Mouse (Mus musculus) retina, embryonic 14.5 days (tissue): ENCODE data around the gene Galntl5.
"Not testable (repeated sequence)": the region's sequence is repeated elsewhere in the genome, so short reads cannot be mapped to it uniquely, and the experiment has no call there.

ENCODE experiments used
- DNase-seq: peaks from one replicate; pipeline ENCODE4 v3.0.0-alpha.2; 2015; ENCODE audit warnings: low spot score

The Galntl5 gene

GRCm38 (mm10) chr5:25181004-25181531 is at the start of gene Galntl5:
Galntl5 (plus strand) TSS chr5:25181460.
- no peak for DNase-seq

DNA sequence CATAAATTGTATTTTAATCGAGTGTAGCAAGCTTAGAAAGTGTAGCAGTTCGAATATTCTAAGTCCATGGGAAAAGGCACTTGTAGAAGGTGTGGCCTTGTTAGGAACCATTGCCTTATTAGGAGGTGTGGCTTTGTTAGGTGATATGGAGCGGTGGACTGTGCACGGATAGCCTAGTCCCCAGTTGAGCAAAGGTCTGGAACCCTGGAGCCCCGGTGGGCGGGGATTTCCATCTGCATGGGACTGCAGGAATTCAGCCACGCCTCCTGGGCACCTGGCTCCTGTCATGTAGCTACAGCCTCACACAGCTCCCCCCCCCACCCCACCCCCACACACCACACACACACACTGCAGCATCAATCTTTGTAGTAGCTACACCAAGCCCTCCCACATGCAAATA is 34.6 kb upstream of the Galntl5 start:
- no peak for DNase-seq

GRCm38 (mm10) chr5:25149331-25149965 is 31.8 kb upstream of the Galntl5 start:
- DNase-seq, result no peak

- no peak for DNase-seq
Measured at GRCm38 (mm10) chr5:25153491-25153890, 27.8 kb upstream of the Galntl5 start.

DNA sequence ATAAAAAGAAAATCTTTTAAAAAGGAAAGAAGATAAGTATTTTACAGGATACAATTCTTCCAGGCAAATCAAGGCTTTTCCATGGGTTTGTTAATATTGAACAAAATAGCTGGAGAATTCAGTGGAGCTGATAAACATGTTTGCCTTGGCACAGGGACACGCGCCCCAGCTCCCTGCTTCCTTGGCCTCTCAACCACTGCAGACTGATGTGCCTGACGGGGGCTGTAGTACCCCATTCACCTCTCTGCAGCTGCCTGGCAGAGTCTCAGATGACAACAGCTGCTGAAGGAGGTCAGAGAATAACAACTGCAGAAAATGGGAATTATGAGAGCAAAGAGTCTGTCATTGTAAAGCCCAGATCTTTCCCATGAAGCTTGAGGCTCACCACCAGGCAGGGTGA is 27.3 kb upstream of the Galntl5 start:
- DNase-seq, result no peak

DNA sequence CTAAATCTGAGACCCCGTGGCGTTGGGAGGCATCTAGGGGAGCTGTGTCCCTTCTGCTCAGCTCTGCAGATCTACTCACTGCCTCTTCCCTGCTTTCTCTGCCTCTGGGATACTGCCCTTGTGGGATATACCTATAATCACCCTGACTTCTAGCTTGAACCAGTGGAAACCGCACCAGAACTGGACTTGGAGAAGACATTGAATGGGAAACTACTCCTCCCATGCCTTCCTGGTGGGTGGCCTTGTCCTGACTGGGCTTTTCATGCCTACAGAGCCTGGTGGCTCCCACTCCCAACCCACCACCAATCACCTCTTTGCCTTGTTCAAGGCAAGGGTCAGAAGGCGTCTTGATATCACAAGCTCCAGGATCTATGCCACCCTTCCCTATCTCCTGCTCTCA is 26.4 kb upstream of the Galntl5 start:
- no peak for DNase-seq

DNA sequence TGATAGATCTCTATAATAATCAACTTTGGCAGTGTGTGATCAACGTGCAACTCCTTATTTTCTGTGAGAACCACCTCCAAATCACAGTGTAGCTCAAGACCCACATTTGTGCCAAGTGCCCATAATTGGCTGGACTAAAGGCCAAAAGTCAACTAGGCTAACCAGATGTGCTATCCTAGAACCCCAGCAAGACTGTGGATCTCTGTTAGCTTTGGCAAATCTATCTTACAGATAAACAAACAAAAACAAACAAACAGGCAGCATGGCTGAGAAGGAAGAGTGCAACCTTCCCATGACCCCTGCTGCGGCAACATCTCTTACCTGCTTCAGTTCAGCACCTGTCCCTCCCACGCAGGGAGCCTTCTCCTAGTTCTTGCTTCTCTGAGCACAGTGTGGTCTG is 25.9 kb upstream of the Galntl5 start:
- DNase-seq, result no peak

GRCm38 (mm10) chr5:25157136-25157535 is 24.1 kb upstream of the Galntl5 start:
- DNase-seq, result no peak

GRCm38 (mm10) chr5:25160515-25160914 is 20.7 kb upstream of the Galntl5 start:
- DNase-seq, result peak; percentile 8

GRCm38 (mm10) chr5:25162981-25163380 is 18.3 kb upstream of the Galntl5 start:
- no peak for DNase-seq

DNA sequence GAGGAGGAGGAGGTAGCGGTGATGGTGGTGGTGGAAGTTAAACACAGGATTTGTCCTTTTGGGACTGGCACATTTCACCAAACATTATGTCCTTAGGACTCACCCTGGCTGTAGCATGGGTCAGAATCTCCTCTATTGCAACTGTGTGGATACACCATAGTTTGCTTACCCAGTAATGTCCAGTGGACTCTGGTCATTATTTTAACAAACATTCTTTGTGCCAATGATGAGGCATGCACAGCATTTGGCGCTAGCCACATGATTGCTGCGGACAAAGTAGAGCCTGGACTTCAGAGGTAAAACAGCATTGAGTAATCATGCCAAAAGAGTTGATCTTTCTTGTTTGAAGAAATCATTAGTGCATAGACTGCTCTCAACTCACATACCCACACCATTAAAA is 17.3 kb upstream of the Galntl5 start:
- DNase-seq, result no peak

- DNase-seq, result no peak
Measured at GRCm38 (mm10) chr5:25164341-25164740, 16.9 kb upstream of the Galntl5 start.

DNA sequence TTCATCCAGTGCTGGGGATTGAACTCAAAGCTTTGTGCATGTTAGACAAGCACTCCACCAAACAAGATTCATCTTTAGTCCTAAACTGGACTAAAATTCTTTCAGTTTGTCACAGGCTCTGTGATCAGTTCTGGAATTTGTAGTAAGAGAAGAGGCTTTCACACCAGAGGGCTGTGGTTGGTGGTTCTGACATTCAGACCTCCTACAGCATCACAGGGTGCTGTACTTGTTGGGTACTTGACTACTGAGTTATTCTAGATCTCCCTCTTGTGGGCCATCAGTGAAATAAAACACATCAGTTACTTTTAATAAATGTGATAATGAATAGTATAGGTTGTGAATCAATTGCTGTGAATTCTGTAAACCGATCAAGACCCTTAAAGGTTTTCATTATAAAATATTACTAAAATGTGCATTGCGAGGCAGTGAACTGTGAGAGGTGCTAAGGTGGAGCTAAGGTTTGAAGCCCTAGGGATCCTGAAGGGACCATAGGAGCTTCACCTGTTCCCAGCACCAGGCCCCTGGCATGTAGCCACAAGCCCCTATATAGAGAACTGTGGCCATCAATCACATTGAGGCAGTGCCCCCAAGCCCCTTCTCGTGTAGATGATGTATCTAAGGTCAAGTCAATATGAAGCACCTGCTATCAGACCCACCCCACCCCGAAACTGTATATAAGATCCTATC is 16.0 kb upstream of the Galntl5 start:
- no peak for DNase-seq

DNA sequence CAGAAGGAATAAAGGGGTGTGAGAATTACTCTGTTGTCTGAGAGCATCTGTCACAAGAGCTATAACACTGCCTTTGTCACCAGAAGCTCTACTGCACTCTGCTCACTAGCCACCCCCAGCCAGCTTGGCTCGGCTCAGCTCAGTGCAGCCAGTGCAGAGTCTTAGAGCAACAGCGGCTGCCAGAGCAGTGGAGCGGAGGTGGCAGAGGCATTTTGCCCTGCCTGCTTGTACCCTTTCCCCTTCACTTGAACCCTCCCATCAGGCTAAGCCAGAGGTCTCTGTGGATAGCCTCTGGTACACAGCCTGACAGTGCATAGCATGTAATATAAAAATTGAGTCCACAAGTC is 15.5 kb upstream of the Galntl5 start:
- DNase-seq, result no peak

GRCm38 (mm10) chr5:25166665-25167064 is 14.6 kb upstream of the Galntl5 start:
- DNase-seq, result no peak

DNA sequence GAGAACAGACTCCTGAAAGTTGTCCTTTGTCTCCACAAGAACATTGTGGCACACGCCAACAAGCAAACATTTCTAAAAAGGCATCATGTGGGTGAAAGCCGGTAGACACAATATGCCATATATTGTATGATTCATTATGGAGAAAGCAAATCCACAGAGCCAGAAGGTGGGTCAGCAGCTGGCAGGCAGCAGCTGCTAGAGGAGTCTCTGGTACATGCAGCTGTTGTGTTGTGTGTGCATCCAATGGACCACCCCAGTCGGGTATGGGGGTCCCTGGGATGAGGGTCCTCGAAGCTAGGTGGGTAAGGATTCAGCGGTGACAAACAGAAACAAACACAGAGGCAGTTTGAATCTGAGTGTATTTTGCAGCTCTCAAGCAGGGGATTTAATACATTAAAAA is 3.3 kb upstream of the Galntl5 start:
- DNase-seq, result not testable (repeated sequence)

DNA sequence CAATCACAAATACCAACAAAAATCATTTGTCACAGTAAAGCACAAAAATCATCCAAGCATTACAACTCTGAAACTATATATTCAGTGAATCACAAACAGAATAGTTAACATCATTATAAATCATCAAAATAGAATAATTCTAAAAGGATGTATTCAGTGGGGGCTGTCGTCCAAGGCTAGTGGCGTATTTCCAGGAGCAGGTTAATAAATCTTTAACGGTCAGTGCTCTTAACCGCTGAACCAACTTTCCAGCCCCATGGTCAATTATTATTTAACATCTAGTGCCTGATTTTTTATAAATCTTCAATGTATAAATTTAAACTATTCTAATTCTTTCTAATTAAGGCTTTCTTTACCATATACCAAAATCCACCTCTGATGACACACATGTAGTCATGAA is 2.7 kb upstream of the Galntl5 start:
- DNase-seq, result not testable (repeated sequence)

DNA sequence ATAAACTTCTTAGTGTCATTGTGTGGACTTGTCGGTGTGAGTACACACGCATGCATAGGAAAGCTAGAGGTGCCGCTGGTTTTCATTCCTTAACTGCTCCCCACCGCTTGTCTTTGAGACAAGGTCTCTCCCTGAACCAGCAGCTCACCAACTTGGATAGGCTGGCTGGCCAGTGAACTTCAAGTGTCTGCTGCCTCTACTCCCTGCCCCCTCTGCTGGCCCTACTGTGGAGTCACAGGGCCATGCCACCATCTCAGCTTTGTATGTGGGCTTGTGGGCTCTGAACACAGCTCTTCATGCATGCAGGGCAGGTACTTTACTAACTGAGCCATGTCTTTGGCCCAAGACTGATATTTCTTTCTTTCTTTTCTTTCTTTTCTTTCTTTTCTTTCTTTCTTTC is 2.0 kb upstream of the Galntl5 start:
- DNase-seq, result peak; percentile 13

- DNase-seq, result no peak
Measured at GRCm38 (mm10) chr5:25179936-25180488, 1.2 kb upstream of the Galntl5 start.

DNA sequence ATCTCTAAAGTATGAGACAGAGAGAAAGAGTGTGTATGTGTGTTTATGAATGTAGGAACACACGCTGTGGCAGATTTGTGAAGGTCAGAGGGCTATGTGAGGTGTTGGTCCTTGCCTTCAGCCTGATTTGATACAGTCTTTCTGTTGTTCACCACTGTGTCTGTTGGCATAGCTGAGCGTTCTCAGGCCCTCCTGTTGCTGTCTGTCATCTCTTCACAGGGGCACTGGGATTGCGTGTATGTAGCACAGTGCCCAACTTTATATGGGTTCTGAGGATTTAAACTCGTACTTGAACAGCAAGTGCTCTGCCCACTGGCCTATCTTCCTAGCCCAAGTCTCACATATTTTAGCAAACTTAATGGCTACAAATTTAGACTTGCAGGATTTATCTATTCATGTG is 2.3 kb downstream of the Galntl5 start:
- DNase-seq, result no peak

- no peak for DNase-seq
Measured at GRCm38 (mm10) chr5:25184594-25184993, 3.3 kb downstream of the Galntl5 start.

DNA sequence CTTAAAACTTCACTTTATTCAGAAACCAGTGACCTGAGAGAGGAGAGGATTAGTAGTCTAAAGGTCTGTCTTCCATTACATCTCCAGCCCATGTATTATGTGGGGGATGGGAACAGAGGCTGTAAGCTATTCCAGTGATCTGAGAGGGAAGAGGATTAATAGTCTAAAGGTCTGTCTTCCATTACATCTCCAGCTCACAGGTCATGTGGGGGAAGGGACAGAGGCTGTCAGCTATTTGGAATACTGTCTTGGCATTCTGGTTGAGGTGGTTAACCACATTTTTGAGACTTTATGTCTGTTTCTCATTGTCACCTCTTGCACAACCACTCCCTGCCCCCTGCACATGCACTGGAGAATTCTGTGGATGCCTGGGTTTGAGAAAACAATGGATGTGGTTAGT is 6.5 kb downstream of the Galntl5 start:
- peak; percentile 4 for DNase-seq

GRCm38 (mm10) chr5:25188802-25189201 is 7.5 kb downstream of the Galntl5 start:
- DNase-seq, result peak; percentile 35

DNA sequence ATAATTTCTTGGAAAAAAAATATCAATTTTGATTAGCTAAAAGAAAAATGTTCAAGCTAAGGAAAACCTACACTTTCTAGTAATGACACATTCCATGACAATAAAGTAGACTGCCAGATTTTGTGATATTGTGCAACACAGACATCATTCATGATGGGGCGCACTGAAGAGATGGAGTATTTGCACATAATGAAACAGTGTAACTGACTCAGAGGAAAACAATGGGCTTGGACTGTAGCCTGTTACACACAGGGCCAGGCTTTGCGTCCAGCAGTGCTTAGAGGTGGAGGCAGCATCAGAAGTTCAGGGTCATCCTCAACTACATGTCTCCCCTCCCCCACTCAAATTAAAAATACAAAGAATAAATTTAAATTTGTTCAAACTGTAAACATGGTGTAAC is 9.3 kb downstream of the Galntl5 start:
- no peak for DNase-seq
